Mouse (Mus musculus): ENCODE measurements around the gene Nop16.

DNA sequence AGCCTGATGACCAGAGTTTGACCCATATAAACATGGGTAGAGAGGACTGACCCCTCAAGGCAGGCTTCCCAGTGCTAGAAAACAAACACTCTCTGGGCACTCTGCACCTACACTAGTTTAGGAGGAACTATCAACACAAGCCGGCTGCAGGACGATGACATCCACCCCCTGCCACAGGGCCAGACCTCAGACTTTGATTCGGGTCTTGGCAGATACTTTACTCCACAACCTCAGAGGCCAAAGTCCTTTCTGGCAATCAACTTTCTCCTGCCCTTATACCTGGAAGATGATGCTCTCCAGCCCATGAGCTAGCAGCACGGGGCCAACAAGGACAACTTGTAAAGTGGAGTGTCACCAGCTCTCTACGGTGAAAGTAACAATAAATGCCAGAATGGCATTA is 7.0 kb downstream of the Nop16 start:
- TF ChIP-seq CTCF (IDR thresholded peaks at IDR 0.05; ENCODE audit: low read depth, low read length) (no peak), POLR2A (IDR thresholded peaks at IDR 0.05; ENCODE audit: borderline replicate concordance, low read depth, low read length) (no peak)
